Mouse (Mus musculus): ENCODE data around the gene Zmiz2. TPM values are rescaled to one million over a fixed set of nuclear protein-coding genes. Genes with fewer than 3 reads are reported as not detected.
A peak's percentile ranks its signal among the peaks of the same experiment; 100 is the strongest.
"Not testable (repeated sequence)": the region's sequence is repeated elsewhere in the genome, so short reads cannot be mapped to it uniquely, and the experiment has no call there.

Gene Zmiz2
- polyA plus RNA-seq, 1 experiment, result 37.1 TPM

DNA sequence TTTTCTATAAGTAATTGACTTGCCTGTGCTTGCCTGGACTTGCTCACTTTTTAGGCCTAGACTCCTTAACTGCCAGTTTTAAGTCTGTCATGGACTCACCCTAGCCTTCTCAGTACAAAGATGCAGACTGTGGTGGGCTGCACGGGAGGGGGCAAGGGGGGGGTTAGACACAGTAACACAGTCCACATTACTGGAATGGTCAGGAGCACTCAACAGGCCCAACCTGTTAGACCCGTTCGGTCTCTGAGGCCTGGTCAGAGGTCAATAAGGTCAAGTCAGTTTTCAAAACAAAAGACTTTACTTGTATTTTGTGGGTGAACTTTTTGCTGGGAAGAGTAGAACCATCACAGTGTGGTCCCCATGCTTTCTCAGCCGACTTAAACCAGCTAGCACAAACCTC is 21.7 kb upstream of the Zmiz2 start:
- H3K27me3 ChIP-seq (ENCODE audit: control insufficient read depth, insufficient read depth, insufficient read length), result no peaks in the 10 kb centered on the region
- H3ac ChIP-seq (ENCODE audit: control insufficient read depth, insufficient read length), result no peak overlapping the region
- H3K4me3 ChIP-seq, result no peak overlapping the region
- no peak overlapping the region for H3K4me2 ChIP-seq (ENCODE audit: low read depth)
- no peaks in the 10 kb centered on the region for H3K36me3 ChIP-seq (ENCODE audit: control insufficient read depth, insufficient read depth)
- no peak for TF ChIP-seq POLR2AphosphoS2 (IDR thresholded peaks at IDR 0.05; ENCODE audit: insufficient read length, low read depth)
- no peak for TF ChIP-seq TCF3 (IDR thresholded peaks at IDR 0.05; ENCODE audit: insufficient read length, low read depth)
- no peak for TF ChIP-seq MAX (IDR thresholded peaks at IDR 0.05; ENCODE audit: low read depth)
- TF ChIP-seq POLR2A (IDR thresholded peaks at IDR 0.05; ENCODE audit: insufficient read length, low read depth), result no peak
- TF ChIP-seq TCF12 (IDR thresholded peaks at IDR 0.05; ENCODE audit: insufficient read depth, poor library complexity, severe bottlenecking), result no peak
- no peak for TF ChIP-seq E2F4 (IDR thresholded peaks at IDR 0.05; ENCODE audit: insufficient read depth)
- no peak for TF ChIP-seq MYOD1 (IDR thresholded peaks at IDR 0.05; ENCODE audit: control insufficient read depth in 1 of 3, insufficient read length in 2 of 3, low read depth in 2 of 3)
- TF ChIP-seq MYOG (IDR thresholded peaks at IDR 0.05; ENCODE audit: control insufficient read depth in 1 of 3, insufficient read depth in 1 of 3, insufficient read length in 2 of 3, low read depth in 2 of 3), result no peak
- no peaks in the 10 kb centered on the region for H3K79me2 ChIP-seq (ENCODE audit: control insufficient read depth, insufficient read depth)

DNA sequence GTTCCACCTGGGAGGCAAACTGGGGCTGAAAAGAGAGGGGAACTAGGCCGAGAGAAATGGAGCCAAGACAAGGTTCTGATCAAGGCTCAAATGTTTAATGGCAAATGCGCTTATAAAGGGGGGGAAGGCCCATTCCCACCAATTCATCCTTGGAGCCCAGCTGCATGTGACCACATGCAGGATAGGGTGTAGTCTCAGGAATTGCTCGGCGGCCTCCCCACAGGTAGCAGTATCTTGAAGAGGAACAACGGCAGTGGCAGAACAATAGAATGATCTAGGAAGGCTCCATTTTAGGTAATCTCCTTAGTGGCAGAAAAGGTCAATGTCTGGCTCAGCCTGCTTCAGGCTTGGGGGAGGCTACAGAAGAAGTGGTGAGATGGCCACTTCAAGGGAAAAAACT is 20.9 kb upstream of the Zmiz2 start:
- H3K4me2 ChIP-seq (ENCODE audit: low read depth); H3K79me2 ChIP-seq (ENCODE audit: control insufficient read depth, insufficient read depth); H3ac ChIP-seq (ENCODE audit: control insufficient read depth, insufficient read length); H3K4me3 ChIP-seq; H3K36me3 ChIP-seq (ENCODE audit: control insufficient read depth, insufficient read depth); H3K27me3 ChIP-seq (ENCODE audit: control insufficient read depth, insufficient read depth, insufficient read length): not testable (repeated sequence)

- Histone ChIP-seq H3K79me2 (ENCODE audit: control insufficient read depth, insufficient read depth) (no peaks in the 10 kb centered on the region), H3K4me3 (no peak overlapping the region), H3K4me2 (ENCODE audit: low read depth) (peak overlapping the region; percentile 60), H3ac (ENCODE audit: control insufficient read depth, insufficient read length) (no peak overlapping the region), H3K36me3 (ENCODE audit: control insufficient read depth, insufficient read depth) (no peaks in the 10 kb centered on the region), H3K27me3 (ENCODE audit: control insufficient read depth, insufficient read depth, insufficient read length) (no peaks in the 10 kb centered on the region)
- TF ChIP-seq SRF (IDR thresholded peaks at IDR 0.05; ENCODE audit: control insufficient read depth, insufficient read length, low read depth) (no peak), MYOG (IDR thresholded peaks at IDR 0.05; ENCODE audit: control insufficient read depth in 1 of 3, insufficient read depth in 1 of 3, insufficient read length in 2 of 3, low read depth in 2 of 3) (no peak), REST (IDR thresholded peaks at IDR 0.05; ENCODE audit: insufficient read depth, insufficient read length) (no peak), TCF3 (IDR thresholded peaks at IDR 0.05; ENCODE audit: insufficient read length, low read depth) (no peak), TCF12 (IDR thresholded peaks at IDR 0.05; ENCODE audit: insufficient read depth, poor library complexity, severe bottlenecking) (no peak)
Observed at GRCm38 (mm10) chr11:6371376-6372155, 17.3 kb upstream of the Zmiz2 start.

GRCm38 (mm10) chr11:6372784-6373183 is 16.1 kb upstream of the Zmiz2 start:
- Histone ChIP-seq H3K4me3 (no peak overlapping the region), H3ac (ENCODE audit: control insufficient read depth, insufficient read length) (no peak overlapping the region), H3K27me3 (ENCODE audit: control insufficient read depth, insufficient read depth, insufficient read length) (no peaks in the 10 kb centered on the region), H3K4me2 (ENCODE audit: low read depth) (no peak overlapping the region), H3K36me3 (ENCODE audit: control insufficient read depth, insufficient read depth) (no peaks in the 10 kb centered on the region), H3K79me2 (ENCODE audit: control insufficient read depth, insufficient read depth) (no peaks in the 10 kb centered on the region)
- TF ChIP-seq USF1 (IDR thresholded peaks at IDR 0.05; ENCODE audit: low read depth), result no peak
- TF ChIP-seq MAX (IDR thresholded peaks at IDR 0.05; ENCODE audit: low read depth), result no peak
- TF ChIP-seq REST (IDR thresholded peaks at IDR 0.05; ENCODE audit: insufficient read depth, insufficient read length), result no peak
- TF ChIP-seq POLR2AphosphoS2 (IDR thresholded peaks at IDR 0.05; ENCODE audit: insufficient read length, low read depth), result no peak

DNA sequence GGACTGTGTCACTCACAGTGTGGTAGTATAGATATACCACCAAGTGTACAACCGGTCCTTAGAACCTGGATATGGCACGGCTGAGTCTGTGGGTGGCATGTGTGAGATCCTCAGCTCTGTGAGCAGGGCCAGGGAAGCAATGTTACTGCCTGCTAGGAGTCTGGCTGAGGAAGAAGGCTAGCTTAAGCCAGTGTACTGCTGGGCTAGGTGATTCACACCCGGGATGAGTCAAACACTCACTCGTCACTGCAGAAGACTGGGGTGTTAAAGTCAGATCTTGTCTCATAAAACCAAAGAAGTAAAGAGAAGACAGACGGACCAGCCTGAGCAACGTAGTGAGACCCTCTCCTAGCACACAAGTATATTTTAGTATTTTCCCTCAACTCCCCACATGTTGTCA is 8.0 kb upstream of the Zmiz2 start:
- no peaks in the 10 kb centered on the region for H3K79me2 ChIP-seq (ENCODE audit: control insufficient read depth, insufficient read depth)
- no peak overlapping the region for H3K4me3 ChIP-seq
- no peak overlapping the region for H3ac ChIP-seq (ENCODE audit: control insufficient read depth, insufficient read length)
- no peaks in the 10 kb centered on the region for H3K27me3 ChIP-seq (ENCODE audit: control insufficient read depth, insufficient read depth, insufficient read length)
- no peak overlapping the region for H3K4me2 ChIP-seq (ENCODE audit: low read depth)
- H3K36me3 ChIP-seq (ENCODE audit: control insufficient read depth, insufficient read depth), result no peaks in the 10 kb centered on the region
- TF ChIP-seq POLR2AphosphoS2 (IDR thresholded peaks at IDR 0.05; ENCODE audit: insufficient read length, low read depth) (no peak), TCF12 (IDR thresholded peaks at IDR 0.05; ENCODE audit: insufficient read depth, poor library complexity, severe bottlenecking) (no peak), MAX (IDR thresholded peaks at IDR 0.05; ENCODE audit: low read depth) (no peak), E2F4 (IDR thresholded peaks at IDR 0.05; ENCODE audit: insufficient read depth) (no peak), MYOD1 (IDR thresholded peaks at IDR 0.05; ENCODE audit: control insufficient read depth in 1 of 3, insufficient read length in 2 of 3, low read depth in 2 of 3) (no peak), USF1 (IDR thresholded peaks at IDR 0.05; ENCODE audit: low read depth) (no peak), REST (IDR thresholded peaks at IDR 0.05; ENCODE audit: insufficient read depth, insufficient read length) (no peak), MYOG (IDR thresholded peaks at IDR 0.05; ENCODE audit: control insufficient read depth in 1 of 3, insufficient read depth in 1 of 3, insufficient read length in 2 of 3, low read depth in 2 of 3) (no peak), TCF3 (IDR thresholded peaks at IDR 0.05; ENCODE audit: insufficient read length, low read depth) (no peak), SRF (IDR thresholded peaks at IDR 0.05; ENCODE audit: control insufficient read depth, insufficient read length, low read depth) (no peak), CEBPB (IDR thresholded peaks at IDR 0.05; ENCODE audit: insufficient read depth, poor library complexity, severe bottlenecking) (no peak), POLR2A (IDR thresholded peaks at IDR 0.05; ENCODE audit: insufficient read length, low read depth) (no peak)

Measured in myocyte (in vitro differentiated cells).